Mouse (Mus musculus) limb, embryonic 14.5 days (tissue): ENCODE data around the gene Sptlc3. TPM values are rescaled to one million over a fixed set of nuclear protein-coding genes. Genes with fewer than 3 reads are reported as not detected.

Source experiments
- ATAC-seq: fragments of 200-750 bp; cut with Nextera tagmentation; 2 replicates; pipeline ENCODE4 v1.8.0; 2017; ENCODE audit warnings: low read depth, moderate number of reproducible peaks, moderate TSS enrichment; ENCODE audit not compliant: low FRiP score
- DNase-seq: peaks from one replicate; pipeline ENCODE4 v3.0.0-alpha.2; 2015; ENCODE audit warnings: low spot score
- H3K27ac ChIP-seq: fragments of 300-500 bp; sonication (generic); replicated peaks from 2 replicates; pipeline ENCODE4 v1.5.1; 2014; ENCODE audit warnings: low read depth, mild to moderate bottlenecking, low read length, moderate library complexity, mixed read lengths
- H3K27me3 ChIP-seq: fragments of 300-500 bp; sonication (generic); 2 replicates; pipeline ENCODE4 v1.6.1; 2014; ENCODE audit warnings: low read length, mixed read lengths; ENCODE audit not compliant: control insufficient read depth, insufficient read depth
- H3K36me3 ChIP-seq: fragments of 300-500 bp; sonication (generic); 2 replicates; pipeline ENCODE4 v1.6.1; 2014; ENCODE audit warnings: mild to moderate bottlenecking, low read length, moderate library complexity, mixed read lengths; ENCODE audit not compliant: control insufficient read depth, insufficient read depth
- H3K4me1 ChIP-seq: fragments of 300-500 bp; sonication (generic); 2 replicates; pipeline ENCODE4 v1.6.1; 2014; ENCODE audit warnings: antibody characterized with exemption, low read length, mixed read lengths; ENCODE audit not compliant: control insufficient read depth, insufficient read depth
- H3K4me2 ChIP-seq: fragments of 300-500 bp; sonication (generic); replicated peaks from 2 replicates; pipeline ENCODE4 v1.6.1; 2014; ENCODE audit warnings: low read depth, mild to moderate bottlenecking, low read length, moderate library complexity; ENCODE audit not compliant: severe bottlenecking
- H3K4me3 ChIP-seq: fragments of 300-500 bp; sonication (generic); replicated peaks from 2 replicates; pipeline ENCODE4 v1.5.1; 2014; ENCODE audit warnings: low read length
- H3K9ac ChIP-seq: fragments of 300-500 bp; sonication (generic); 2 replicates; pipeline ENCODE4 v1.6.1; 2014; ENCODE audit warnings: mild to moderate bottlenecking, low read depth, low read length, moderate library complexity; ENCODE audit not compliant: severe bottlenecking
- H3K9me3 ChIP-seq: fragments of 300-500 bp; sonication (generic); 2 replicates; pipeline ENCODE4 v1.6.1; 2016; ENCODE audit warnings: low read length; ENCODE audit not compliant: control insufficient read depth
- POLR2A ChIP-seq: fragments of 200-500 bp; IDR thresholded peaks from 2 replicates; pipeline ENCODE4 v1.8.0; 2012; ENCODE audit warnings: inconsistent platforms, mild to moderate bottlenecking, moderate library complexity, borderline replicate concordance; ENCODE audit not compliant: insufficient read depth, insufficient read length; ENCODE audit errors: extremely low read depth
- WGBS: fragments of 180-500 bp; shearing (Covaris S2); extraction: QIAGEN DNeasy Blood & Tissue Kit; methylation state at CpG from one replicate; pipeline ENCODE4 v1.1.7; 2014; 5-methylcytosine and 5-hydroxymethylcytosine counted together
- polyA plus RNA-seq, 2 experiments: library from polyadenylated mRNA; depleted of rRNA in 1 of 2; stranded (reverse) in 1 of 2; unstranded in 1 of 2; fragments of >200 nt; fragmentation: Nextera tagmentation in 1 of 2; extraction: Ambion mirVana in 1 of 2; gene quantifications; 2 replicates each; pipeline versions ENCODE4 v1.2.1 to v1.2.3; 2012 to 2014

The Sptlc3 gene
- polyA plus RNA-seq (2012; rRNA removed) = 1.9 and 3.5 TPM in 2 replicates
- 8.7 and 11.8 TPM in 2 replicates for polyA plus RNA-seq (2014; fragmentation: Nextera tagmentation; extraction: Ambion mirVana)

- H3K4me2 ChIP-seq = no peak within 1 kb of the TSS
- TF ChIP-seq POLR2A = no peak
- H3K9ac ChIP-seq = no peak within 1 kb of the TSS
- H3K36me3 ChIP-seq = no peaks in the 10 kb centered on the region
- H3K4me3 ChIP-seq = 0 out of 2 replicates have a peak within 1 kb of the TSS, but pooled peaks have one; percentile 1
- H3K4me1 ChIP-seq = no peaks in the 10 kb centered on the region
- 57% methylated on average over 5 of the region's 5 CpGs for WGBS
- no peak for ATAC-seq
- H3K27me3 ChIP-seq = no peaks in the 10 kb centered on the region
- peak; percentile 38 for DNase-seq
- no peak within 1 kb of the TSS for H3K27ac ChIP-seq
- no peaks in the 10 kb centered on the region for H3K9me3 ChIP-seq
Observed at GRCm38 (mm10) chr2:139493836-139494235, at the start of gene Sptlc3. Gene Sptlc3, plus strand, starts transcription at chr2:139493913.

- ATAC-seq (no peak), DNase-seq (no peak)
- Histone ChIP-seq H3K4me1 (no peaks in the 10 kb centered on the region), H3K4me3 (no peak overlapping the region), H3K9ac (no peak overlapping the region), H3K4me2 (no peak overlapping the region), H3K27me3 (no peaks in the 10 kb centered on the region), H3K27ac (no peak overlapping the region), H3K36me3 (no peaks in the 10 kb centered on the region), H3K9me3 (no peaks in the 10 kb centered on the region)
- 55% methylated on average over 4 of the region's 4 CpGs for WGBS
- no peak for TF ChIP-seq POLR2A
Observed at GRCm38 (mm10) chr2:139467726-139468125, 26.0 kb upstream of the Sptlc3 start.

GRCm38 (mm10) chr2:139488708-139489107, 5.0 kb upstream of the Sptlc3 start:
- ATAC-seq = no peak
- Histone ChIP-seq H3K4me3 (no peak overlapping the region), H3K27ac (no peak overlapping the region), H3K4me1 (no peaks in the 10 kb centered on the region), H3K36me3 (no peaks in the 10 kb centered on the region), H3K9ac (no peak overlapping the region), H3K27me3 (no peaks in the 10 kb centered on the region), H3K4me2 (no peak overlapping the region), H3K9me3 (no peaks in the 10 kb centered on the region)
- DNase-seq = no peak
- no peak for TF ChIP-seq POLR2A
- 66% methylated on average over 5 of the region's 5 CpGs for WGBS

- Histone ChIP-seq H3K4me3 (0 out of 2 replicates have a peak overlapping the region, but pooled peaks have one; percentile 1), H3K36me3 (no peaks in the 10 kb centered on the region), H3K9ac (no peak overlapping the region), H3K9me3 (no peaks in the 10 kb centered on the region), H3K4me1 (no peaks in the 10 kb centered on the region), H3K27me3 (no peaks in the 10 kb centered on the region), H3K4me2 (no peak overlapping the region), H3K27ac (no peak overlapping the region)
- no peak for ATAC-seq
- DNase-seq = no peak
- 14% methylated on average over 5 of the region's 5 CpGs for WGBS
- no peak for TF ChIP-seq POLR2A
Observed at GRCm38 (mm10) chr2:139494629-139495028, 916 bp downstream of the Sptlc3 start.

GRCm38 (mm10) chr2:139561966-139562505, 68.3 kb downstream of the Sptlc3 start:
- Histone ChIP-seq H3K4me2 (no peak overlapping the region), H3K4me3 (no peak overlapping the region), H3K36me3 (no peaks in the 10 kb centered on the region), H3K27me3 (no peaks in the 10 kb centered on the region), H3K9me3 (no peaks in the 10 kb centered on the region), H3K9ac (no peak overlapping the region), H3K27ac (no peak overlapping the region), H3K4me1 (no peaks in the 10 kb centered on the region)
- ATAC-seq (no peak), DNase-seq (no peak)
- TF ChIP-seq POLR2A = no peak
- 82% methylated on average over 5 of the region's 5 CpGs for WGBS

- H3K4me3 ChIP-seq = no peak overlapping the region
- WGBS = 10% methylated on average over 3 of the region's 3 CpGs
- no peak for ATAC-seq
- no peak for DNase-seq
- TF ChIP-seq POLR2A = no peak
- H3K27ac ChIP-seq = no peak overlapping the region
- H3K9me3 ChIP-seq = no peaks in the 10 kb centered on the region
- no peak overlapping the region for H3K9ac ChIP-seq
- no peak overlapping the region for H3K4me2 ChIP-seq
- no peaks in the 10 kb centered on the region for H3K4me1 ChIP-seq
- H3K36me3 ChIP-seq = no peaks in the 10 kb centered on the region
- H3K27me3 ChIP-seq = no peaks in the 10 kb centered on the region
Observed at GRCm38 (mm10) chr2:139579280-139579679, 85.6 kb downstream of the Sptlc3 start.
